Mouse (Mus musculus): ENCODE measurements around the gene Ing3. TPM values are rescaled to one million over a fixed set of nuclear protein-coding genes. Genes with fewer than 3 reads are reported as not detected.

Ing3 gene
- 33.4 and 40.1 TPM in 2 replicates for polyA plus RNA-seq (2015; fragmentation: Nextera tagmentation; extraction: Ambion mirVana)

GRCm38 (mm10) chr6:21949226-21949731 lies at the start of gene Ing3:
Ing3 (plus strand) TSS chr6:21949571.

GRCm38 (mm10) chr6:21985732-21986540 lies 36.6 kb downstream of the Ing3 start, which contains the start of gene Cped1:
Cped1 (plus strand) TSS chr6:21985916.

Other genes starting within 250 kb of the Ing3 start
- 87.7 and 93.3 TPM in 2 replicates for gene Tspan12, start 97.1 kb upstream of the Ing3 start, polyA plus RNA-seq (2015; fragmentation: Nextera tagmentation; extraction: Ambion mirVana)
- gene Cped1, start 36.3 kb downstream of the Ing3 start, polyA plus RNA-seq (2015; fragmentation: Nextera tagmentation; extraction: Ambion mirVana): 2.4 and 3.4 TPM in 2 replicates